Mouse (Mus musculus) cerebellum, adult 2 months (tissue): ENCODE results near the gene Gm49721. TPM values are rescaled to one million over a fixed set of nuclear protein-coding genes. Genes with fewer than 3 reads are reported as not detected.
"Not testable (repeated sequence)": the region's sequence is repeated elsewhere in the genome, so short reads cannot be mapped to it uniquely, and the experiment has no call there.

ENCODE experiments used
- DNase-seq, 2 experiments: peaks; one replicate each; pipeline ENCODE4 v3.0.0; 2021
- H3K27ac ChIP-seq: fragments of 200-500 bp; 2 replicates; pipeline ENCODE4 v1.5.1; 2012; ENCODE audit warnings: low read length, control low read depth, inconsistent platforms; ENCODE audit not compliant: insufficient read depth
- H3K27me3 ChIP-seq: fragments of 200-500 bp; 2 replicates; pipeline ENCODE4 v1.6.1; 2012; ENCODE audit warnings: inconsistent platforms, mild to moderate bottlenecking, low read length, moderate library complexity; ENCODE audit not compliant: control insufficient read depth, insufficient read depth
- H3K4me1 ChIP-seq: fragments of 200-500 bp; 2 replicates; pipeline ENCODE4 v1.6.1; 2011; ENCODE audit warnings: low read length; ENCODE audit not compliant: control insufficient read depth, insufficient read depth
- H3K4me3 ChIP-seq: fragments of 200-500 bp; replicated peaks from 2 replicates; pipeline ENCODE3; 2011; ENCODE audit warnings: mild to moderate bottlenecking, low read depth, low read length, control low read depth; ENCODE audit not compliant: insufficient read depth
- WGBS: fragments of 180-500 bp; shearing (Covaris S2); methylation state at CpG from one replicate; pipeline ENCODE4 v1.1.7; 2018; 5-methylcytosine and 5-hydroxymethylcytosine counted together
- polyA plus RNA-seq: library from polyadenylated mRNA; depleted of rRNA; stranded (reverse); fragments of >200 nt; gene quantifications from 2 replicates; pipeline ENCODE4 v1.2.3, GENCODE M21; 2012; rRNA removed

Gm49721 gene
- polyA plus RNA-seq = 1.4 and 1.5 TPM in 2 replicates

GRCm38 (mm10) chr17:6978287-6979248 is at the start of gene Gm49721:
Gene Gm49721 (plus strand): TSS chr17:6978904.
- H3K4me1 ChIP-seq, H3K27me3 ChIP-seq, H3K27ac ChIP-seq, H3K4me3 ChIP-seq: not testable (repeated sequence)
- WGBS = 3% methylated on average over 49 of the region's 68 CpGs
- peak; percentile 53 to 66 for DNase-seq

GRCm38 (mm10) chr17:6931625-6932024 is 47.1 kb upstream of the Gm49721 start:
- WGBS = 98% methylated on average over 7 of the region's 7 CpGs
- H3K27ac ChIP-seq = not testable (repeated sequence)

GRCm38 (mm10) chr17:6942560-6942959 is 36.1 kb upstream of the Gm49721 start:
- not testable (repeated sequence) for H3K4me1 ChIP-seq, H3K27ac ChIP-seq, H3K4me3 ChIP-seq, H3K27me3 ChIP-seq, DNase-seq
- WGBS = no CpG with 5 or more reads among the region's 4 CpGs

More at GRCm38 (mm10) chr17:6931625-6932024, 47.1 kb upstream of the Gm49721 start:
- H3K4me3 ChIP-seq, DNase-seq, H3K4me1 ChIP-seq, H3K27me3 ChIP-seq: not testable (repeated sequence)

- WGBS = no CpG with 5 or more reads among the region's 8 CpGs
- not testable (repeated sequence) for H3K27ac ChIP-seq, H3K27me3 ChIP-seq, H3K4me1 ChIP-seq, H3K4me3 ChIP-seq, DNase-seq
Observed at GRCm38 (mm10) chr17:6947637-6947983, 31.1 kb upstream of the Gm49721 start.

- under 1% methylated on average over 71 of the region's 73 CpGs for WGBS
- not testable (repeated sequence) for H3K27me3 ChIP-seq, H3K27ac ChIP-seq, H3K4me1 ChIP-seq
- peak within 1 kb of the TSS; percentile 67 for H3K4me3 ChIP-seq
- DNase-seq = peak; percentile 70 to 74
Observed at GRCm38 (mm10) chr17:6947984-6948768, 30.5 kb upstream of the Gm49721 start, which contains the start of gene Rsph3b. Gene Rsph3b (minus strand): TSS chr17:6948682.

- not testable (repeated sequence) for H3K4me3 ChIP-seq, H3K27ac ChIP-seq, DNase-seq, H3K4me1 ChIP-seq, H3K27me3 ChIP-seq
- WGBS = 18% methylated on average over 9 of the region's 9 CpGs
Observed at GRCm38 (mm10) chr17:6948769-6949228, 29.9 kb upstream of the Gm49721 start.

GRCm38 (mm10) chr17:6958881-6959280 is 19.8 kb upstream of the Gm49721 start:
- not testable (repeated sequence) for H3K4me3 ChIP-seq
- 26% methylated on average over 7 of the region's 8 CpGs for WGBS
- DNase-seq = peak in 1 of 2 experiments; percentile 30

GRCm38 (mm10) chr17:6959543-6960259 is 19.0 kb upstream of the Gm49721 start:
- 41% methylated on average over 5 of the region's 6 CpGs for WGBS
- H3K4me1 ChIP-seq, H3K27me3 ChIP-seq, H3K4me3 ChIP-seq, H3K27ac ChIP-seq, DNase-seq: not testable (repeated sequence)

More at GRCm38 (mm10) chr17:6958881-6959280, 19.8 kb upstream of the Gm49721 start:
- H3K27ac ChIP-seq, H3K27me3 ChIP-seq, H3K4me1 ChIP-seq: not testable (repeated sequence)

- not testable (repeated sequence) for H3K27ac ChIP-seq, H3K27me3 ChIP-seq, H3K4me3 ChIP-seq, H3K4me1 ChIP-seq, DNase-seq
- WGBS = 1% methylated on average over 12 of the region's 12 CpGs
Observed at GRCm38 (mm10) chr17:6960349-6960748, 18.4 kb upstream of the Gm49721 start.

GRCm38 (mm10) chr17:6960776-6961175 is 17.9 kb upstream of the Gm49721 start, which contains the start of gene Tagap1:
Gene Tagap1 (minus strand): TSS chr17:6961156.
- not testable (repeated sequence) for H3K4me1 ChIP-seq, H3K27ac ChIP-seq, H3K27me3 ChIP-seq
- WGBS = 1% methylated on average over 33 of the region's 51 CpGs
- peak; percentile 58 to 79 for DNase-seq
- H3K4me3 ChIP-seq = peak within 1 kb of the TSS; percentile 67

GRCm38 (mm10) chr17:6961181-6962000 is 17.3 kb upstream of the Gm49721 start:
- peak overlapping the region; percentile 62 for H3K4me3 ChIP-seq
- H3K27ac ChIP-seq, H3K27me3 ChIP-seq, H3K4me1 ChIP-seq: not testable (repeated sequence)
- WGBS = 1% methylated on average over 21 of the region's 48 CpGs
- peak; percentile 43 to 74 for DNase-seq
